Mouse (Mus musculus) ES-E14 (cell line): ENCODE measurements around the gene Phyhipl.

Experiments used
- HCFC1 ChIP-seq: IDR thresholded peaks from 2 replicates; pipeline ENCODE4 v1.6.1; 2012; ENCODE audit warnings: low read length, inconsistent platforms, borderline replicate concordance; ENCODE audit not compliant: insufficient read depth
- MAFK ChIP-seq: IDR thresholded peaks from 2 replicates; pipeline ENCODE4 v1.6.1; 2014; ENCODE audit warnings: mild to moderate bottlenecking, low read depth, low read length, inconsistent platforms; ENCODE audit not compliant: insufficient read depth
- ZC3H11A ChIP-seq: IDR thresholded peaks from 2 replicates; pipeline ENCODE4 v1.6.1; 2012; ENCODE audit warnings: low read depth, mild to moderate bottlenecking, inconsistent platforms, low read length, borderline replicate concordance
- ZNF384 ChIP-seq: IDR thresholded peaks from 2 replicates; pipeline ENCODE4 v1.6.1; 2012; ENCODE audit warnings: low read depth, low read length, inconsistent platforms

- TF ChIP-seq MAFK (no peak), HCFC1 (no peak), ZNF384 (no peak), ZC3H11A (no peak)
Observed at GRCm38 (mm10) chr10:70581556-70582211, 74.1 kb downstream of the Phyhipl start.
